Mouse (Mus musculus) bone marrow macrophage, adult 2 months (primary cell): ENCODE data around the gene Gm20388.

Experiments used
- CTCF ChIP-seq: IDR thresholded peaks from 2 replicates; pipeline ENCODE4 v1.5.1; 2012; ENCODE audit warnings: low read depth, mild to moderate bottlenecking, low read length, moderate library complexity
- POLR2A ChIP-seq: IDR thresholded peaks from 2 replicates; pipeline ENCODE4 v1.6.1; 2012; ENCODE audit warnings: mild to moderate bottlenecking, low read depth, low read length, borderline replicate concordance

GRCm38 (mm10) chr8:120133169-120133568 lies 222.5 kb downstream of the Gm20388 start:
- TF ChIP-seq CTCF (no peak), POLR2A (no peak)
